Mouse (Mus musculus) liver, adult 2 months (tissue): ENCODE results near the gene Myo5c.

ENCODE experiments used
- CTCF ChIP-seq: fragments of 200-500 bp; IDR thresholded peaks from 2 replicates; pipeline ENCODE4 v1.5.1; 2011; ENCODE audit warnings: low read depth, low read length, control low read depth
- POLR2A ChIP-seq: fragments of 200-500 bp; IDR thresholded peaks from 2 replicates; pipeline ENCODE4 v1.6.1; 2011; ENCODE audit warnings: low read length, control low read depth; ENCODE audit not compliant: insufficient read depth; ENCODE audit errors: extremely low read depth

DNA sequence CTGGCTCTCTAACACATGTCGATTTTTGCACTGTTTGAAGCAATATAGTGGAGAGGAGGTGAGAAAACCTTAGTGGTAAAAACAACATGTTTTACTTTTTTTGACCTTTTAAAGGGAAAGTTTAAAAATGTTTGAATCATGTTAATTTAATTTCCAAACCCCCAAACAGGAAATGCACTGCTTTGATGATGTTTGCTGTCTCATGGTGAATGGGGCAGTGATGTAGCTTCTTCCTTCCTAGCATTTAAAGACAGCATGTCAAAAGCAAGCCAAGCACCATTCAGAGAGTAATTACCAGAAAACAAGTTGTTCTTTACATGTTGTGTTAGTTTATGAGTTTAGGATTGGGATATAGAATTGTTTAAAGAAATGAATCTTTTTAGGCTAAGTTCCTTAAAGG is 22.6 kb upstream of the Myo5c start:
- TF ChIP-seq CTCF, result no peak
- no peak for TF ChIP-seq POLR2A
